Mouse (Mus musculus) CH12F3 (cell line): ENCODE measurements at regions not wholly inside any gene's neighbourhood (a gene's known extent, or its start where the extent isn't known, plus 50 kb on each side); places are given as distances from the start of the nearest gene placed in this dataset.
"Not testable (repeated sequence)": the region's sequence is repeated elsewhere in the genome, so short reads cannot be mapped to it uniquely, and the experiment has no call there.

Experiments used
- in situ Hi-C: fragments of 300-500 bp; cut with MboI; formaldehyde crosslinking; loops from 2 replicates; pipeline ENCODE4 v1.14.3; 2020; ENCODE audit warnings: low sequenced_read_pairs

DNA sequence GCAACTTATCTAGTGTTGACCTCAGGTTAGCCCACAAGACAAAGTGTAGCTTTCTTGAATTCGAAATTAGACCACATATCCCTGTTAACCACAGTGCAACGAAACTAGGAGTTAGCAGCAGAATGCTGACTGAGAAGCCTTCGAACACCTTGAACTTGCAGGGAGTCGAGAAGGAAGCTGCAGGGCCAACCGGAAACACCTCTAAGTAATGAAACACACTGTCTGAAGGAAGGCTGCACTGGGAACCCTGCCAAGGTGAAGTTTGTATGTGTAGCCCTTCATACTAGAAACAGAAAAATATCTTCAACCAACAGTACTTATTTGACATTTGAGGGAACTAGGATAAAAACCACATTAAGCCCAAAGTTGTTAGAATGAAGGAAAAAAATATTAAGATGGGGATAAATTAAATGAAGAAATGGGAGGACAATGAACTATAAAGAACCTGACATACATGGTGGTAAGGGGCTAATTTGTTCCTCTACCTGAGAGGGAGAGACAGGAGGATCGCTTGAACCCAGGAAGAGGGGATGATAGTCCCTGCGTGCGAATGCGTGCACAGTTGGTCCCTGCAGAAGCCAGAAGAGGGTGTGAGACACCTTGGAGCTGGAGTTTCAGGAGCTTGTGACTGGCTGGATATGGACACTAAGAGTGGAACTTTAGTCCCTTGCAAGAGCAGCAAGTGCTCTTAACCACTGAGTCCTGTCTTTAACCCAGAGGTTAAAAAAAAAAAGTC is 234.4 kb downstream of the Diras2 start:
- in situ Hi-C loops, result no loop called here

DNA sequence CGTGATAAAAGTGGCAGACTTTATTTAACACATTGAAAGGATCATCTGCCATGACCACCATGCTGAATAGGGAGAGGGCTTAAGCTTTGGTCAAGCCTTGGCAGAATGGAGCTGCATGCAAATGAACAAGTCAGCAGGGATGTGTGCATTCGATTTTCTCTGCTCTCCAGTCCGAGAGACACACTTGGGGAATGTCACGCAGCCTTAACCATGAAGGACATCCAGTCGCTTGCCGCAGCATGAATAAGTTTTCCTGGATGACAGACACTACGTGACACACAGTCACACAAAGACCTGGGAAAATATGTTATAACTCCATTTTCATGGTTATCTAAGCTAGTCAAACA is 233.8 kb downstream of the Diras2 start:
- in situ Hi-C loops, result no loop called here

DNA sequence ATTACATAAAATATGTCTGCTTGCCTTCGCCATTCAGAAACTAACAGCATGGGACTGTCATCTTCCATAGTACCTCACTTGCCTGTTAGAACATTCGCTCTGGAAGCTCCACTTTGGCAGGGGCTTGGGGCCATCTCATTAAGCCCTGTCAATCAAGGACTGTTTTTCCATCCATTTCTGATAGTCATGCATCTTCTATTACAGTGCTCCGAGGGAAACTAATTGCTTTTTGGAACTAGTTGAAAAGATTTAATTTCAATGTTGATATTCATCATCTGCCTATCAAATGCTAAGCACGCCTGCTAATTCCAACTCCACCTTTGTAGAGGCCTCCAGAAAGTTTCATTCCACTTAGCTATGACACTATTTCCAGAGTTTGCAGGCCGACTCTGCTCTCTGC is 232.7 kb downstream of the Diras2 start:
- in situ Hi-C loops, result no loop called here

- in situ Hi-C loops, result not testable (repeated sequence)
Observed at GRCm38 (mm10) chr13:52305328-52305727, 225.8 kb downstream of the Diras2 start.

DNA sequence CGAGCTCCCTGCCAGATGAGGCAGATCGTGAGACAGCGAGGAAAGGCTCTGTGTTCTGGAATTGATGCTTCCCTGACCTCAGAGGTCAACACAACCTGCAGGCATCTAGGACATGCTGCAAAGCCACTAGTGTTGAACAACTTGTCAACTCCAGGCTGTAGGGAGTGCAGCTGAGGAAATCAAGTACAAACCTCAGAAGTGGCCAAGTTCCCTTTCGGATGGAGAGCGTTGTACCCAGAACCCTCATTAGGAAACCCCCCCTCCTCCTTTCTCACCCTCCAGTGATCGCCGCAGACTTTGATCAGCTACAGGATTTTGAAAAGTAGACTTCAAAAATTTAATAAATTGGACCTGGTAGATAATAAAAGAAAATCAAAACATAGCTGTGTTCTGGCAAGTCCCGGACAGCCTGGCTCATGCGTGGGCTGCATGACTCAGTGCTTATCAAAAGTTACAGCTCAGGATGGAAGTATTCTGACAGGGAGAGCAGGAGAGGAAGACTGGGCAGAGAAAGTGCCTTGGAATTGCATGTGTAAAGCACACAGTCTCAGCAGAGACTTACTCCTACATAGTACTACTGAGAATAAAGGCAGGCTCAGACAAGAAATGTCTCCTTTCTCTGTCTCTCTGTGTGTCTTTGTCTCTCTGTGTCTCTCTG is 224.2 kb downstream of the Diras2 start:
- in situ Hi-C loops, result no loop called here

DNA sequence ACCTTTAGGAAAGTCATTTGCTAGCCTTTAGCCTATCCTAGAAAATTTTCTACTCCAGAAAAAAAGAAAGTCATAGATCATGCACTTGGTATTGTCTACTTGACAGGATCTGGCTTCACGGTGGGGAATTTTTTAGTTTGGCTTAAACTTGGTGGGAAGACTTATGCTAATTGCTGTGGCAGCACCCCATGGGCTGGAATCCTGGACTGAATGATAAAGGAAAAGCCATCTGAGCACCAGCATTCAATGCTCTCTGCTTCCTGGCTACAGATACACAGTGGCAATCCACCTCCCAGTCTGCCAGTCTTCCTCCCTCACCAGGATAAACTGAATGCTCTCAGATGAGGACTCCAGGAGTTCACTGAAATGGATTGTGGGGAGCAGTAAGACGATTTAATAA is 220.1 kb downstream of the Diras2 start:
- in situ Hi-C loops, result no loop called here

GRCm38 (mm10) chr13:52318276-52318675 is 212.8 kb downstream of the Diras2 start:
- in situ Hi-C loops, result no loop called here

- in situ Hi-C loops, result no loop called here
Observed at GRCm38 (mm10) chr13:52323691-52324090, 207.4 kb downstream of the Diras2 start.

- in situ Hi-C loops, result not testable (repeated sequence)
Observed at GRCm38 (mm10) chr13:52324378-52324777, 206.7 kb downstream of the Diras2 start.

DNA sequence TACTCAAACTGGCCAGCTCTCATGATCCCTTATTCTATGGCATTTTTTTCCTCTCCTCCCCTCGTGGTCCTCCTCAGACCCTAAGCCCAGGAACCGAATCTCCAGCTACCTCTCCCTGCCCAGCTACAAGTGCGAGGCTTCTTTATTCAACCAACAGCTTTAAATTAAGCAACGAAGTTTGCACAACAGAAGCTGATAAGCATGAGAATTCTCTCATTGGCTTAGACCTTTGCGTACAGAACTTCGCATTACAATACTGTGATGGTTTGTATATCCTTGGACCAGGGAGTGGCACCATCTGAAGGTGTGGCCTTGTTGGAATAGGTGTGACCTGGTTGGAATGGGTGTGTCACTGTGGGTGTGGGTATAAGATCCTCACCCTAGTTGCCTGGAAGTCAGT is 205.4 kb downstream of the Diras2 start:
- in situ Hi-C loops, result not testable (repeated sequence)

GRCm38 (mm10) chr13:52327734-52328133 is 203.3 kb downstream of the Diras2 start:
- in situ Hi-C loops, result no loop called here

- in situ Hi-C loops, result no loop called here
Observed at GRCm38 (mm10) chr13:52328766-52329165, 202.3 kb downstream of the Diras2 start.

DNA sequence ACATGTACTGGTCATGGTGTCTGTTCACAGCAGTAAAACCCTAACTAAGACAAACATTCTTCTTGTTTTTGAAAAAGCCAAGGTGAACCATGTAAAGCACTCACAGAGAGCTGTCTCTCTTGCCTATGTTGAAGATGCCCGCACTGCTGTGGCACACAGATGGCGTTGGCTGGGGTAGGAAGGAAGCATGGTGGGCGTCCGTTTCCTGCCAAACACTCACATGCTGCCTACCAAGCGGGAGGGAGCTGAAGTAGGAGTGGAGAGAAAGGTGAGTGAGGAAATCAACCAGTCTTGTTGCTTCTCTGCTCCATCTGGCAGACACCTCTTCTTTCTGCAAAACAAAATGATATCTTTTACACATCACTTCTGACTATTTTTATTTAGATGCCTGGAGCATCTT is 200.0 kb downstream of the Diras2 start:
- in situ Hi-C loops, result no loop called here

DNA sequence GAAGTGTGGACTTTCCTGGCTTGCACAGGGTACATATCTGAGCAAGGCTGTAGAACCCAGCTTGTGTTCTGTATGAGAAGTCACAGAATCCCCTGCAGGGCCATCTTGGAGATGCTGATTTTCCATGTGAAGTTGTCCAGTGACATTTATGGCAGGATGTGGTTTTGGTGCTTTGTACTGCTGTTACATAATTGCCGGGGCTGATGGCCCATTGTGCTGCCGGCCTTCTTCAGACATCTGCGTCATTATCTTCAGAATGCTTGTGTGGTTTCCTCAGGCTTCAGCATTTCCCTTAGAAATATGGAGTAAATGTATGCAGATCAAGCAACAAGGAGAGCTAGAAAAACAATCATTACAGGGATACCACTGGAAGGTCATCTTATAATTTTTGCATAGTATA is 196.1 kb downstream of the Diras2 start:
- in situ Hi-C loops, result no loop called here

DNA sequence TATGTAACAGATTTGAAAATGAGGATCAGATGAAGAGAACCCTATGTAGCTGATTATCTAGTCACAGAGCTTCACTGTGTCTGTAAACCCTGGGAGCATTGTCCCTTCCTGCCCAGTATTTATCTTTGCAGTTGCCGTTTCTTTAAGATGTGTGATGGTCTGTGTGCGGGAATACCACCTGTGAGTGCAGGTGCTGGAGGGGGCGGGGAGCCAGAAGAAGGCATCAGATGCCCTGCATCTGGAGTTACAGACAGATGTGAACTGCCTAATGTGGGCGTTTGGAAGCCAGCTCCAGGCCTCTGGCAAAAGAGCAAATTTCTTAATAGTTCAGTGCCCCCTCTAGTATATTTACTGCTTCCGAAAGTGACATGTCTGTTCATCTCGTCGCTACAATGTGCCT is 193.1 kb downstream of the Diras2 start:
- in situ Hi-C loops, result no loop called here

DNA sequence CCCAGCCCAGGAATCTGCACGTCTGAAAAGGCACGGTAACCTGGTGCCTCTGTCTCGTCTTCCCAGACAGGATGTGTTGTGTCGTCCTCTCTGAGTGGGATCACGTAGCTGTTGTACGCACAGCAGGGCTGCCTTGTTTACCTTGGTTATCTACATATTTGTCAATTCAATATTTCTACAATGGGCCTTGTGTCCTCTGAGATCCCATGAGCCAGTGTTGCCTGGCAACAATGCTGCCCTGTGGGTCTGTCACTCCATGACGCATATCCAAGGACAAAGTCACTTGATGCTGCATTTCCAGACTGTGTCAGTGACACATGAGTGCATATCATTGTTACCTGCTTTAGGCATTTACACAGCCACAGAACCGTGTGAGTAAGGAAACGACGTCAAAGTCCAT is 191.9 kb downstream of the Diras2 start:
- in situ Hi-C loops, result no loop called here

DNA sequence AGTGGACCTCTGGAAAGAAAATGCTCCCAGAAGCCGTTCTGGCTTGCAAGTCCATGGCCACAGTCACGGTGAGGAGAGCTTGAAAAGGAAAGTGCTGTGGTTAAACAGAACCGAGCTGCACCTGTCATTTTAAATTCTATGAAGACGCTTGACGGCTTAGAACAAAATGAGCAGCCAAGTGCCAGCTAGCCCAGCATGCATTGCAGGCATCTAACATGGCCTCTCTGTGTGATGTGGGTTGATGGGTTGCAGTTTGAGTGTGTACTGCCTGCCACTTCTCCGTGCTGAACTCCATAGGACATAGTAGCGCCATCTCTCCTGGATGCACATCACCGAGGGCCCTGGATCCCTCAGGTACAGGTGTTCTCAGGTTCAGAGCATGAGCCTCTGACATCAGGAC is 189.1 kb downstream of the Diras2 start:
- in situ Hi-C loops, result no loop called here

DNA sequence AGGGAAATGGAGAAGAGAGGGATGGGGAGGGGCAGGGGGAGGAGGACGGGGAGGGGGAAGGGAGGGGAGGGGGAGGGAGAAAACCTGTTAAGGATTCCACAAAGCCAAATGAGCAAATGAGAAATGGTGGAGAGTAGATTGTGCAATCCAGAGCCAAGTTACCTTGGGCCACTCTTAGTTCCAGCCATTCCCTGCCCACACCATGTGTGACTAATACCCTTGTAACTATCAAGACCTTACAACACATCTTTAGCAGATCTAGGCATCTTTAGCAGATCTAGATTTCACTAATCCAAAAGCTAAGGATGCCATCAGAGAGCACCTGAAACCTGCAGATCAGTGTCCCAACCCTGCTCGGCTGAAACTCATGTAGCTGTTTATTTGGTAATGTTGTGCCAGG is 186.7 kb downstream of the Diras2 start:
- in situ Hi-C loops, result no loop called here

GRCm38 (mm10) chr13:52344853-52345252 is 186.2 kb downstream of the Diras2 start:
- in situ Hi-C loops, result no loop called here

DNA sequence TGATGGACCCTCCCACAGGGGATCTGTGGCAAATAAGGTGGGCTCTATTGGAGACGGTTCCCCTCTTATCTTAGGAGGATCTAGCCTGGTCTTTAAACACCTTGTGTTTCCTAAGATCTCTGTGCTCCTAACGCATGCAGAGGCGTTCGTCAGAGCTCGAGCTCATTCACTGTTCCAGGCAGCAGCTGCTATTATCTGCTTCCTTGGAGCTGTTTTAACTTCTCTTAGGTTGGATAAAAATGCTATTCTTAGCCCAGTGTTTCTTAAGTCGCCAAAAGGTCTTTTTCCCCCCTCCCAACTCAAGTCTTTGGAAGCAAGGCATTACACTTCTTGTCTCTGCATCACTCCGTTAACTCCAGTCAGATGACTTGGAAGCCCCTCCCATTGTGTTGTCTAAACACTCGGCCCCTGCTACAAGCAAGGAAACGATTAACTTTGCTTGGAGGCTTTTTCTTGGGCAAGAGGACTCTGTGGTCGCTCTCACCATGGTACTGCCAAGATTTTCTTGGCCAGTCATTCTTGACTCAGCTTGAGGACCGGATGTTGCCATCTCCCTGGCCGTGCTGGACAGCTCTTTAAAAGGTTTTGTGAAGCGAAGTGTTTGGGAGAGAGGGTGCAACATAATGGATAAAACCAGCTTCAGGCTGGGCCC is 185.6 kb downstream of the Diras2 start:
- in situ Hi-C loops, result no loop called here

- in situ Hi-C loops, result no loop called here
Observed at GRCm38 (mm10) chr13:52346027-52346375, 185.1 kb downstream of the Diras2 start.

DNA sequence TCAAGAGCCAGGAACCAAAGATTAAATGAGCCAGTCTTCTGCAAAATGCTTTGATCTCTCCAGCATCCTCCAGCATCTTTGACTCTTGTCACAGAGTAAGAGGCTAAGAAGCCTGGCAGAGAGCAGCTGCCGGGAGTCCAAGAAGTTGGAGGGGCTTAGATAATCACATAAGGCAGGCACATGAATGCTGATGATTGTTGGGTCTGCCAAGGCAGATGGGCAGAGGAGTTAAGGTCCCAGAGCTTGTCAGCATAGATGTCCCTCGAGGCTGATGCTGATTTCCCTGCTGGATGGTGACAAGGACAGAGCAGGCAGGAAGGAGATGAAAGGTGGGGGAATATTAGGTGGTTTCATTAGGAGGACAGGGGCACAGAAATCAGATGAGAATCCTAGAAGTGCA is 183.4 kb downstream of the Diras2 start:
- in situ Hi-C loops, result no loop called here
